Mouse (Mus musculus) thymus, postnatal 0 days (tissue): ENCODE measurements at regions not wholly inside any gene's neighbourhood (a gene's known extent, or its start where the extent isn't known, plus 50 kb on each side); places are given as distances from the start of the nearest gene placed in this dataset.

Experiments
- DNase-seq: peaks from one replicate; pipeline ENCODE4 v3.0.0-alpha.2; 2015; ENCODE audit warnings: low spot score

DNA sequence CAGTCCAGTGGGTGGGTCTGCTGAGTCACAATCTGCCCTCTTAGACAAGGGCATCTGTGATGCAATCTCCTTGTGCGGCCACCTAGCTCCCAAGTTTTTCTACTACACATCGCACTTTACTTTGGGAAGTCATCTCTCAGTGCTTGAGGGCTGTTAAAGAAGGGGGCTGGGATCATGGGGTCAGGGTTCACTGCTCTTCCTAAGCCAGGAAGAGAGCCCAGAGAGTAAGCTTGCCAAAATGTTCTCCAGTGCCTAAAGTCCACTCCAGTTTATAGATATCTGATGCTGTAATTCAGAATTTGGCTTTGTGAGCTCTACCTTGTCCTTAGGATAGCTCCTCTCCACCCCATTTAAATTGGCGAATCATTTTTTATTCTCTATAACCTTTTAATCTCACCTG, 347.2 kb downstream of the Zfp619 start:
- no peak for DNase-seq

DNA sequence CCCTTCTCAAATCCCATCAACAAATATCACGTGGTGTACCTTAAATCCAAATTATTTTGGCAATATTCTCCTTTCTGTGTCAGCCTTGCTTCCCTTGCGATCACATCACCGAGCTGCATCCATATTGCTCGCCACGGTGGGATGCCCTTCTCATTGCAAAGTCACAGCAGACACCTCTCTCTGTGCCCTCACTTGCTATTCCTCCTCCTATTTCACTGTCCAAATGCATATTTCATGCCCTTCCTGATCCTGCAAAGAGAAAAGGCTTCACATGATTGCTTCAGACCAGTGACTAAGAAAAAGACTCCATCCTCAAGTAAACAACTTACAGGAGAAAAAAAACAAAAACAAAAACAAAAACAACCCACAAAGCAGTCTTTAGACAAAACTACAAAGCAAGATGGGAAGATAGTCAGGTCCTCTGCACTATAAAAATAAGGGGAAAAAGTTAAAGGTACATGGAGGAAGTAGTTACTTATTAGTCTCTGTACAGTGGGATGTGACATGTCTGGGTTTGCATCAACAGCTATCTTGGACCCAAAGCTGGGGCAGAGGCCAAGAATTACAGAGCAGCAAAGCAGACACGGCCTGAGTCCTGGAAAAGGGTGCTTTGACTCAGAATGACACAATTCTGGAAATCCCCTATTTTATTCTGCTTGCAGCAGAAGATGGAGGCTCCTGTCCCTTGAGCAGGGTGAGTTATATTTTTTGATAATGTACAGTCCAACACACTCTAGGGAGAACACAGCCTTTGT, 349.3 kb downstream of the Zfp619 start:
- DNase-seq: no peak

DNA sequence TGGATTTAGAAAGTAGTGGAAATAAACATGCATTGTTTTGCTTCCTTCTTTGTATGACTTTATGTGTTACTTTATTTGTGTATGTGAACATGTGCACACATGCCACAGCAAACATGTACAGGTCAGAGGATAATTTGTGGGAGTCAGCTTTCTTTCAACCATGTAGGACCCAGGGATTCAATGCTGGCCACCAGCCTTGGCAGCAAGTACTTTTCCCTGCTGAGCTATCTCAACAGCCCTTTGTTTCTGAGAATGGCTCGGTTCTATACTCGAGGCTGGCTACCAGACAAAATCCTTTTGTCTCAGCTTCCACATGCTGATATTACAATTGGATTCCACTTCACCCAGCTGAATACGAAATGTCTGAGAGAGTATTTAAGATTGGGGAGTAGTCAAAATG, 349.9 kb downstream of the Zfp619 start:
- no peak for DNase-seq

DNA sequence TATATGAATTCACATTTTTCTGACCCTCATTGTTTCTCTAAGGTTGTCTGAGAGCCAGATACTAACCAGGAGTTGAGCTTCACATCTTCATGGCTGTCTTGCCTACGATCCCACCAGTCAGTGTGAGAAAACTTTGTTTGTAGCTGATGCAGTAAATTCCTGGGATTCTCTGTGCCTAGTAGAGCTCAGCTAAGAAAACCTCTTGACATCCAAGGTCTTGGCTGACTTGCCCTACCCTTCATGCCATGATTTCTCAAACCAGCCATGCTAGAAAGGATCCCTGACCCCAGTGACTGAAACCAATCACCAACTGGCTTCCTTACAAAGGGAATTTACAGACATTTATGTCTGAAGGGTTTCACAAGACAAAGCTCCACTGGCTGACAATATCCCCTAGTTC, 364.5 kb downstream of the Zfp619 start:
- no peak for DNase-seq

DNA sequence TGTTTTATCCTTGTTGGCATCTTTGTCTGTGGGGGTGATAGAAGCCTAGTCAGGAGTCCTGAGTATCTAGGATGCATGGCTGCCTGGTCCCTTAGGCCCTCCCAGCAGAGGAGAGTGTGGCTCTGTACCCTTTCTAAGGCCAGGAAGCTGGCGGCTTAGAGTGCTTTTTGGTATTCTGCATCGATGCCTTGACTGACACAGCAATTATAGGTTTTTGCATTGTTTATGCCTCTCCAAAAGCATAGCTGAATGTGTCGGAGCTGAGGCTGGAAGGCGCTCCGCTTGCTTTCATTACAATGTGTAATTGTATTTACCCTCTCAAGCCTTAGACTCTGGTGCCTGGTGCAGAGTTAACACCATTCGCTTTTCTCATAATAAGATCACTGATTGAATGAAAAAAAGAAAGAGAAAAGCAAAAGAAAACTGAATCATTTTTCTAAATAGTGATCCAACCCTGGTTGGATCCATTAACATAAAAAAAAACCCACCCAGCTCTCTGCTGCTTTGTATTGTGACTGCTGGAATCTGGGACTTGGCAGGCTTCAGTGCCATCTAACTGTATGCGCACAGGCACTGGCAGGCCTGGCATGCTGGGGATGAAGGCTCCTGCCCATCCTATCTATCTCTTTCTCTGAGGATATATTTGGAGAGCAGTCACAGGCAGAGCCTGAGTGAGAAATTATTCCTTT, 376.8 kb downstream of the Zfp619 start:
- DNase-seq: no peak

DNA sequence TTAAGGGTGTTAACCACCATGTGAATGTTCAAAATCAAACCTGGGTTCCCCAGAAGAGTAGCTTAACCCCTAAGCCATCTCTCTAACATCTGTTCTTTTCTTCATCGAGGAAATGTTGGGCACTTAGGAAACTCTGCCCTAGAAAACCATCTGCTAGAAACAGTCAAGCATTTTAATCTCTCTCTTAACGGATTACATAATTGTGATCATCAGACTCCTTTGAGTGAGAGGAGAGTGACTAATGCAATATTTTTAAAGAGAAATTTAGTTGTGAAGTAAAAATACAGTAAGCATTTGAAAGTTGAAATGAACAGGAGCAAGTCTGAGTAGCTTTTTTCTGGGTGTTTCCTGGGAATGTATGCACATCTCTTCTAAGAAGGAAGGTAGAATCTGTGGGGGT, 379.4 kb downstream of the Zfp619 start:
- no peak for DNase-seq

DNA sequence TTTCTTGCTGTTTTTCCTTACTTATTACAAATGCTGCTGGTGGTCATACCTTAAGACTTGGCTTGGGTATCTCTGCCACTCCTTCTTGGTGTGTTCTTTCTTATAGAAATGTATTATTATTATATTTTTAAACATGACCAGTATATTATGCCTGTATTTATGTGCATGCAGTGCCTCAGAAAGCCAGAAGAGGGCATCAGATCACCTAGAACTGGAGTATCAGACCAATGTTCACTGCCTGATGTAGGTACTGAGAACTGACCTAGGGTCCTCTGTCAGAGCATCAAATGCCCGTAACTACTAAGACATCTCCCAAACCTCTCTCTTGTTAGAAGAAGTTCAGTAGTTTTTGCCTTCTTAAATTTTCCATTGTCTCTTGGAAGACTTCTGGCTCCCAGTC, 380.7 kb downstream of the Zfp619 start:
- no peak for DNase-seq

DNA sequence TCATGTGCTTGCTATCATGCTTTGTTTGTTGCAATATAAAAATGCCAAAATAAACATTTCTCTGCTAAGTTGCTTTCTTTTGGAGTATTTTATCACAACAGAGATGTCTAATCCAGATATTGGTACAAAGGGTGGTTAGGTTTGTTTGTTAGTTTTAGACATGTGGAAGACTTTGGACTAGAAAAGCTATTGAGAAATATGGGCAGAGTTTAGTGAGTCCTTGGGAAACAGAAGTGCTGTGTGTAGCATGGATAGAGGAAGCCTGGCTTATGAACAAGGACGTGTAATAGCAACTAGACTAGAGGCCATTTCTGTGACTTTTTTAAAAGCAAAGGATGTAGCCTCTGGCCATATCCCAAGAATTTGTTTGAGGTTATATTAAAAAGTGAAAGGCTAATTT, 416.4 kb downstream of the Zfp619 start:
- no peak for DNase-seq

DNA sequence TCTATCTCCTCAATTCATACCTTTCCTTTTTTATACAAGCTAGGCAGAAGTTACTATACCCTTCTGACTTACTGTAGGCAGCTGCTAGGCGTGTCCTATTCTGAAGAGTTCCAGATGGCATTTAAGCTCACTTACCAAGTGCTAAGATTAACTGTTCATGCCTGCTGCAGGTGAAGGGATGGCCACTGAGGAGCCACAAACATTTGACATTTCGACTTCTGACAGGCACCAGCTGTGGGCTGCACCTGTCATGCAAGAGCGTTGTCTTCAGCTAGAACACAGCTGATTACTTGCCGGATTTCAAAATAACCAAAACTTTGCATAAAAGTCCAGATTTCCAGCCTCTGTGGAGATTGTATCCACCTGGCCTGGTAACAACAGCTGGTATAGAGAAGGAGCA, 419.7 kb downstream of the Zfp619 start:
- no peak for DNase-seq

DNA sequence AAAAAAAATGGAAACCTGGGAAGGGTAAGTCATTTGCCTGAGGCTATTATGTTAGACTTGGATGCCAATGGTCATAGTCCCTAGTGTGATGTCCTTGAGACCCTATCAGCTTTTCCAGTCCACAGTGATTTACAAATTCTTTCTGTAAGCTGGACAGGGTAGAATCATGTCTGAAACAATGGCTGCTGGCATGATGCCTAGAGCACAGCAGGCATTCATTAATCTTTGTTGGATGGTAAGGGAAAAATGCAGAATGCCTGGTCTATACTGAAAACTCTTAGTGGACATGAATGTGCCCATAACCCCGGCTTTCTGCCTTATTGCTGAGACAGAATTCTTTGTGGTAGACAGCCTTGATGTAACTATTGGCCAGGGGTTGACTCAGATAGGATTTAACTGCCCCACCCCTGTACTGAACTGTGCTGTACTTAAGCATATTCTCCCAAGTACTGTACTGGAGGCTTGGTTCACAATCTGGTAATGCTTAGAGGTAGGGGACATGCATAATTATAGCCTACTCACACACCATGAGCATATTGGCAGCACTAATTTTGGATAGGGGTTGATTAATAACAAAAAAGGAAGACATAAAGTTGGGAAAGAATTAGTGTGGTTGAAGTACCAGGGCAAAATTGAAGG, 424.8 kb downstream of the Zfp619 start:
- no peak for DNase-seq

DNA sequence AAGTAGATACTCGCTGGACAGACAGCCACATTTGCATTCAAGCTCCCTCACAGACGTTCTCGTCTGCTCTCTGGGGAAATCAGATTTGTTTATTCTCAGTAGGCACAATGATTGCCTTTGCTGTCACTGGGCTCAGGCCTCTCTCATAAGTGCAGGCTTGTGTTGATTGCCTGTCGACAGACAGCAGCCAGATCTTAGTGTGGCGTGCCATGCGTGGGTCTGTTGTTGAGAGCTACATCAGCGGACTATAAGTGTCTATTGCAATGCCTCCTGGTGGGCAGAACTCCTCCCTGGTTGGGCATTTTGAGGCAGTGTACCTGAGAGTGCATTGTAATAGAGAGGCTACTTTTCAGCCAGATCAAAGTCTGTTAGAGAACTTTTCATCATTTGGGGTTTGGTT, 436.5 kb downstream of the Zfp619 start:
- DNase-seq: no peak

DNA sequence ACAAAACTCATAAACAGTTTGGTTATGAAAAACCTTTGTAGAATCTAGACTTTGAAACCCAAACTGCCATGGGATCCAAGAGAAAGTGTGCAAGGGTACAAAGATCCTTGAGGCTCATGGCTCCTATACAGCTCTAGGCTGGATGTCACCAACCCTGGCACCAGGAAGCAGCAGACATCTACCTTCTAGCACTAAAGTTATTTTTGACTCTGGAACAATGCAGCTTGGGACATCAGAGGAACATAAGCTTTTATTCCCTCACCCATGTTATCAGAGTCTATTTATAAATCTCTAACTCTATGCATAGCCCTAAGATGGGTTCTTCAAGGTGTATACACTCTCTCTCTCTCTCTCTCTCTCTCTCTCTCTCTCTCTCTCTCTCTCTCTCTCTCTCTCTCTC, 437.4 kb downstream of the Zfp619 start:
- no peak for DNase-seq

DNA sequence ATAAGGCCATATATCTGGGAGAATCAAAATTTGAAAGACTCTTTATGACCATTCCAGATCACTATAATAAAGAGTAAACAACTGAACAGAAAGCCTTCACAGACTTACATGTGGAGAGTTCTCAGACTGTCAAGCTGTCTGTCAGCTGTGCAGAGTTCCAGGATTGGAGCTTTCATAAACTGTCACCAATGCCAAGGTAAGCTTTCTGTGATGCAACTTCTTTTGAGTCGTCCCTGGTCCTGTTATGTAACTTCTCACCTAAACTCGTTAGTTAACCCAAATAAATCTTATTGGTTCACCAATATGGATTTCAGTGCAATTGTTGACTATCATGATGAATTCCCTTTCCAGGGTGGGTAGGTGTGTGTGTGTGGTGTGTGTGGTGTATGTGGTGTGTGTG, 460.6 kb downstream of the Zfp619 start:
- no peak for DNase-seq

DNA sequence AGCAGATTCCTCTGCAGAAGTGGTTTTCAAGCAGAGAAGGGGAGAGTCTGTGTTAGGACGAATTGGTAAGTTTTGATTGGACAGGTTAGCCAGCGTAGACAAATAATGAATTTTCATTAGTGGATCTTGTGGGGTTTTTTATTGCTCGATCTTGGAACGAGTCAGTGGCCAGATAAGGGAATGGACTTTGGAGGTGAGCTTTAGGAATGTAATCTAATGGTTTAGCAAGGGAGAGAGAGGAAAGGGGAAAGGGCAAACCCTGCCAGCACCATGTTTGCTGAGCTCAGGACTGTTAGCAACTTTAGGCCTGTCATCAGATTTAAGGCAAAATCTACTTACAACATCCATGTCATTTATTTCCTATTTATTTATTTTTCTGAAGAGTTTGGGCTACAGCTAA, 464.1 kb downstream of the Zfp619 start:
- DNase-seq: no peak
